Mouse (Mus musculus) hindbrain, postnatal 0 days (tissue): ENCODE results near the gene Lingo2. TPM values are rescaled to one million over a fixed set of nuclear protein-coding genes. Genes with fewer than 3 reads are reported as not detected.

ENCODE experiments used
- ATAC-seq: fragments of 200-750 bp; cut with Nextera tagmentation; 2 replicates; pipeline ENCODE4 v1.8.0; 2017; ENCODE audit warnings: mild to moderate bottlenecking, moderate TSS enrichment, moderate library complexity
- DNase-seq: peaks from one replicate; pipeline ENCODE4 v3.0.0-alpha.2; 2015; ENCODE audit warnings: low spot score
- H3K27ac ChIP-seq: fragments of 300-500 bp; sonication (generic); 2 replicates; pipeline ENCODE4 v1.5.1; 2014; ENCODE audit warnings: mild to moderate bottlenecking
- H3K27me3 ChIP-seq: fragments of 300-500 bp; sonication (generic); 2 replicates; pipeline ENCODE4 v1.6.1; 2014; ENCODE audit warnings: low read length, mixed read lengths; ENCODE audit not compliant: insufficient read depth
- H3K36me3 ChIP-seq: fragments of 300-500 bp; sonication (generic); 2 replicates; pipeline ENCODE4 v1.6.1; 2014; ENCODE audit warnings: low read length, mixed read lengths; ENCODE audit not compliant: insufficient read depth
- H3K4me1 ChIP-seq: fragments of 300-500 bp; sonication (generic); 2 replicates; pipeline ENCODE4 v1.6.1; 2014; ENCODE audit warnings: antibody characterized with exemption, low read length, mixed read lengths; ENCODE audit not compliant: insufficient read depth
- H3K4me2 ChIP-seq: fragments of 300-500 bp; sonication (generic); 2 replicates; pipeline ENCODE4 v1.6.1; 2014; ENCODE audit warnings: low read depth, mild to moderate bottlenecking, low read length, moderate library complexity, mixed read lengths
- H3K4me3 ChIP-seq: fragments of 300-500 bp; sonication (generic); 2 replicates; pipeline ENCODE4 v1.5.1; 2014; ENCODE audit warnings: low read length
- H3K9ac ChIP-seq: fragments of 300-500 bp; sonication (generic); replicated peaks from 2 replicates; pipeline ENCODE4 v1.6.1; 2014; ENCODE audit warnings: mild to moderate bottlenecking, low read length, moderate library complexity, mixed read lengths
- H3K9me3 ChIP-seq: fragments of 300-500 bp; sonication (generic); 2 replicates; pipeline ENCODE4 v1.6.1; 2016; ENCODE audit warnings: low read length, mixed read lengths
- CTCF ChIP-seq: IDR thresholded peaks from 2 replicates; pipeline ENCODE4 v1.5.1; 2016; ENCODE audit warnings: antibody characterized with exemption, control low read depth, low read depth
- WGBS: fragments of 180-500 bp; shearing (Covaris S2); extraction: QIAGEN DNeasy Blood & Tissue Kit; methylation state at CpG from one replicate; pipeline ENCODE4 v1.1.7; 2014; 5-methylcytosine and 5-hydroxymethylcytosine counted together
- polyA plus RNA-seq: library from polyadenylated mRNA; unstranded; fragments of >200 nt; fragmentation: Nextera tagmentation; extraction: Ambion mirVana; gene quantifications from 2 replicates; pipeline ENCODE4 v1.2.1, GENCODE M21; 2015
- total RNA-seq: library from RNA; depleted of rRNA; stranded (reverse); fragments of >200 nt; gene quantifications from 2 replicates; pipeline ENCODE4 v1.2.3, GENCODE M21; 2014

Lingo2 gene
- total and polyA plus RNA-seq, 2 experiments from 2014 or later, result 38.4 to 42.8 TPM

DNA sequence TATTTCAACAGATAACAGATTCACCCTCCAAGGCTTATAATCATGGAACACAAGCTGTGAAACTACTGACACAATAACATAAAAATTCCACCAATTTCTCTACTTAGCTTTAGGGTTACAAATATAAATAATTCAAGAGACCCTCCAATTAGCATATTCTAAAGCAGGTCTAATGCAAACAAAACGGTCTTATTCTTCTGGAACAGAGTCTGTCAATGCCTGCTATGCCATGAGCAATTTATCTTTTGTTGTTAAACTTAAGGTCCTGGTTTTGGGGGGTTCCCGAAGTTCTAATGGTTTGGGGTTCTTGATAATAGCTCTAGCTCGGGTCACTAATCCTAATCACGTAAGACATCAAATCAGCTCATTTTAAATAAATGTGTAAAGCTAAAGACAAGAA, 988.0 kb downstream of the Lingo2 start:
- Histone ChIP-seq H3K9ac (no peak overlapping the region), H3K4me1 (no peaks in the 10 kb centered on the region), H3K27me3 (no peaks in the 10 kb centered on the region), H3K27ac (no peak overlapping the region), H3K36me3 (no peaks in the 10 kb centered on the region), H3K9me3 (no peaks in the 10 kb centered on the region), H3K4me2 (no peak overlapping the region), H3K4me3 (no peak overlapping the region)
- ATAC-seq (no peak), DNase-seq (no peak)
- WGBS, result 45% methylated on average over 4 of the region's 4 CpGs
- no peak for TF ChIP-seq CTCF

DNA sequence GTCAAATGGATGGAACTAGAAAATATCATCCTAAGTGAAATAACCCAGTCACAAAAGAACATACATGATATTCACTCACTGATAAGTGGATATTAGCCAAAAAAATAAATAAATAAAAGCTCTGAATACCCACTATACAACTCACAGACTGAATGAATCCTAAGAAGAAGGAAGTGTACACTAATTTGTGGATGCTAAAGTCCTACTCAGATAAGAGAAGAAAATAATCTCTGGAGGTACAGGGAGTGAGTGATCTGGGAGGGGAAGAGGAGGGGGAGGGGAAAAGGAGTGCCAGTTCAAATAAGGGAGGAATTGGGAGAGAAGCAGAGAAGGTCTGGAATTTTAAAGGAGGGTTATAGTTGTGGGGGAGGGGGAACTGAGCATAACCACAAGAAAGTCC, 999.7 kb downstream of the Lingo2 start:
- no peaks in the 10 kb centered on the region for H3K4me1 ChIP-seq
- H3K4me3 ChIP-seq, result no peak overlapping the region
- H3K36me3 ChIP-seq, result no peaks in the 10 kb centered on the region
- no peak overlapping the region for H3K9ac ChIP-seq
- H3K27me3 ChIP-seq, result no peaks in the 10 kb centered on the region
- H3K4me2 ChIP-seq, result no peak overlapping the region
- no peak overlapping the region for H3K27ac ChIP-seq
- ATAC-seq (no peak), DNase-seq (no peak)
- no peaks in the 10 kb centered on the region for H3K9me3 ChIP-seq
- TF ChIP-seq CTCF, result no peak

DNA sequence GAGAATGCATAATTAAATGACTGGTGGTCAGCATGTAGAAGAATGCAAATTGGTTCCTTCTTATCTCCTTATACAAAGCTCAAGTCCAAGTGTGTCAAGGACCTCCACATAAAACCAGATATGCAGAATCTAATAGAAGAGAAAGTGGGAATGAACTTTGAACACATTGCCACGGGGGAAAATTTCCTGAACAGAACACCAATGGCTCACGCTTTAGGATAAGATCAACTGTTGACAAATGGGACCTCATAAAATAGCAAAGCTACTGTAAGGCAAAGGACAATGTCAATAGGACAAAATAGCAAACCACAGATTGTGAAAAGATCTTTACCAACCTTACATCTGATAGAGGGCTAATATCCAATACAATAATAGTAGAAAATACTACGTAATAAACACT, 1000.3 kb downstream of the Lingo2 start:
- ATAC-seq (no peak), DNase-seq (no peak)
- 87% methylated on average over 3 of the region's 3 CpGs for WGBS
- H3K27me3 ChIP-seq, result no peaks in the 10 kb centered on the region
- no peaks in the 10 kb centered on the region for H3K9me3 ChIP-seq
- H3K36me3 ChIP-seq, result no peaks in the 10 kb centered on the region
- no peak overlapping the region for H3K4me2 ChIP-seq
- H3K27ac ChIP-seq, result no peak overlapping the region
- TF ChIP-seq CTCF, result no peak
- no peak overlapping the region for H3K4me3 ChIP-seq
- H3K4me1 ChIP-seq, result no peaks in the 10 kb centered on the region
- no peak overlapping the region for H3K9ac ChIP-seq

DNA sequence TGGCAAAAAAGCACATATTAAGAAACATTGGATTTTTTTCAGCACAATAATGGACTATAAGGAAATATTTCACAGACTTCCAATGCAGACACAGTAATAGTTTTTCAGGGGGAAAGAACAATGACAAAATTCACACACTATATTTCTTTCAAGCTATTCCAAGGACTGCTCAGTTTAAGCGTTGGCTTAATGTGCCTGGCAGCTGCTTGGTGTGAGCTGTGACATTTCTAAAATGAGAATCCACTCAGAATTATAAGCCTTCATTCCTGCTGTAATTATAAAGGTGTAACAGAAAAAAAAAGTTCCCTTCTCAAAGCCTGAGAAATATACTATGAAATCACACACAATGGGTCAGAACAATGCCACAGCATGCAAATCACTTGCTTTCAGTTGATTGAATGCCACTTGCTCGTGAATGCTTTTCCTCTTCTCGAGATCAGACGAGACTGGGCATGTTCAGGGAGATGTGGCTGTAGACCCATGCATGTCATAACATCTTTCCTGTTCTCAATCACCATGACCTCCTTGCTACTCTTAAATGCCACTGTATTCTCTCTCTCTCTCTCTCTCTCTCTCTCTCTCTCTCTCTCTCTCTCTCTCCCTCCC, 1017.4 kb downstream of the Lingo2 start:
- DNase-seq (no peak), ATAC-seq (no peak)
- Histone ChIP-seq H3K9me3 (no peaks in the 10 kb centered on the region), H3K4me2 (no peak overlapping the region), H3K4me1 (no peaks in the 10 kb centered on the region), H3K4me3 (no peak overlapping the region), H3K27me3 (no peaks in the 10 kb centered on the region), H3K27ac (no peak overlapping the region), H3K36me3 (no peaks in the 10 kb centered on the region), H3K9ac (no peak overlapping the region)
- WGBS, result 10% methylated on average over 4 of the region's 4 CpGs
- TF ChIP-seq CTCF, result no peak

DNA sequence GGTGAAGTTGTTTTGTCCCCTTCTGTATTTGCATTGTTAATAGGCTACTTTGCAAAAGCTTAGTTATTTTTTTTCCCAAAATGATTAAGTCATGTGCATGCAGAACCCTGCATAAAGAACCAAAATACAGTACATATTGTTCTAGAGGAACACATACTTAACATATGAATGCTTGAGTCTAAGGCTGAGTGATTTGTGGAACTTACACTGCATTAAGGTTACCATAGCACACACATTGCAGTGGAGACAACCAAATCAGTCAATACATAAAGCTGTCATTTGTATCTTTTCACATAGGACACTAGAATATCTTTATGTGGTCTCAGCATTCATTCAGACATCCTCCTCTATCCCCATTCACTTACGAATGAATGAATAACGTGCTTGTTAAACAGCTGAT, 1023.8 kb downstream of the Lingo2 start:
- no peaks in the 10 kb centered on the region for H3K27me3 ChIP-seq
- H3K4me2 ChIP-seq, result no peak overlapping the region
- H3K9ac ChIP-seq, result no peak overlapping the region
- DNase-seq, result peak; percentile 1
- ATAC-seq, result peak; percentile 49; the same call in 1 of the 2 replicates
- H3K36me3 ChIP-seq, result no peaks in the 10 kb centered on the region
- no peak for TF ChIP-seq CTCF
- no peak overlapping the region for H3K4me3 ChIP-seq
- WGBS, result 30% methylated on average over 2 of the region's 2 CpGs
- H3K4me1 ChIP-seq, result no peaks in the 10 kb centered on the region
- no peaks in the 10 kb centered on the region for H3K9me3 ChIP-seq
- H3K27ac ChIP-seq, result no peak overlapping the region

DNA sequence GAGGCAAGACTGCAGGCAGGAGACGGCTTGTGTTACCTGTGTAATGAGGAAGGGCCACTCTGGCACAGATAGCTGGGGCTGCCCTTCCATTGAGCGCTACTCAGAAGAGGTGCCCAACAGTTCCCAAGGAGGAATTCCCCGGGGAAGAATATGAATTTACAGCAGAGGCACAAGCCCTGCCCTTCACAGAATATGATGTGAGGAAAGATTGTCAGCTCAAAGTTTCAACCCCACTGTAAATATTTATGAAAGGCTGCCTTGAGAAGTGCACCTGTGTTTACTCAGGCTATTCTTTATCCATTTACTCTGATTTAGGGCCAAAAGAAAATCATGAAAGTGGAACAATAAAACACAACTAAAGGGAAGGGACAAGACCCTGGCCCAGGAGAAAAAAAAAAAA, 1034.1 kb downstream of the Lingo2 start:
- WGBS, result 80% methylated on average over 3 of the region's 3 CpGs
- ATAC-seq, result no peak

DNA sequence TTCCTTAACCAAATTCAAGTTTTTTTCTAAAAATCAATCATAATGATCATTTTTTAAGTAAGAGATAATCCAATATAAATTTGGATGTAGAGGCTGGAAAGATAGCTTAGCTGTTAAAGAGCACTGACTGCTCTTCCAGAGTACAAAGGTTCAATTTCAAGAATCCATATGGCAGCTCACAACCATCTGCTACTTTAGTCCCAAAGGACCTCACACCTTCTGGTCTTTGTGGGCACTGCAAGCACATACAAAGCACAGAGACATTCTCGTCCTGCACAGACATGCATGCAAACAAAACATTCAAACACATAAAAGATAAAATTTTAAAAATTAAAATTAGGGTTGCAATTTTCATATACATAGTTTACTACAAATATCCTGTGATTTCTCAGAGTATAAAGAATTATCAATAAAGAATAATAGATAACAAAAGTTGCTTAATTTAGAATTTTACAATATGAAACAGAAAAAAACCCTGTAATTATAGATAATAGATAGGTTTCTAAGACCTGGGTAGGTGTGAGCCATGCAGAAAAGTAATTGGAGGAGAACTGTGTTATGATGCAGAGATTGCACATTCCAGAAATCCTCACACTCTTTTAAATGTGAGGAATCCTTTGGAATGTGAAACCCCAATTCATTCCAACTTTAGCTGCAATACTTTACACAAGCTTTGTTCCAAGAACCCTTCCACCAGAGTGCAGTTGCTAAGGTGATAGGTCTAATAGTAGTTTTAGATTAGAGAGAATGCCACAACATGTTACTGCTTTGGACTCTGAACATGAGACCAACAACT, 1053.6 kb downstream of the Lingo2 start:
- DNase-seq, result peak; percentile 69
- no peaks in the 10 kb centered on the region for H3K4me1 ChIP-seq
- no peak overlapping the region for H3K4me3 ChIP-seq
- no peaks in the 10 kb centered on the region for H3K9me3 ChIP-seq
- no peaks in the 10 kb centered on the region for H3K27me3 ChIP-seq
- 47% methylated on average over 1 of the region's 1 CpGs for WGBS
- TF ChIP-seq CTCF, result 0 out of 2 replicates have a peak, but pooled peaks have one; percentile 27
- H3K27ac ChIP-seq, result no peak overlapping the region
- ATAC-seq, result peak; percentile 77
- no peaks in the 10 kb centered on the region for H3K36me3 ChIP-seq
- no peak overlapping the region for H3K4me2 ChIP-seq
- no peak overlapping the region for H3K9ac ChIP-seq

More for the DNA sequence above, 1034.1 kb downstream of the Lingo2 start:
- Histone ChIP-seq H3K27me3 (no peaks in the 10 kb centered on the region), H3K9me3 (no peaks in the 10 kb centered on the region), H3K4me1 (no peaks in the 10 kb centered on the region), H3K9ac (no peak overlapping the region), H3K4me2 (no peak overlapping the region), H3K27ac (no peak overlapping the region), H3K36me3 (no peaks in the 10 kb centered on the region), H3K4me3 (no peak overlapping the region)
- TF ChIP-seq CTCF, result no peak
- DNase-seq, result no peak
